Mouse (Mus musculus): Measurements from ENCODE around the gene P2rx1.

P2rx1 gene

GRCm38 (mm10) chr11:72989044-72989443 is 9.9 kb upstream of the P2rx1 start:
- no peak for DNase-seq

- no peak for DNase-seq
Observed at GRCm38 (mm10) chr11:72990688-72991087, 8.2 kb upstream of the P2rx1 start.

- no peak for DNase-seq
Observed at GRCm38 (mm10) chr11:72991961-72992360, 6.9 kb upstream of the P2rx1 start.

- no peak for DNase-seq
Observed at GRCm38 (mm10) chr11:72996346-72996745, 2.6 kb upstream of the P2rx1 start.

GRCm38 (mm10) chr11:72996781-72997180 is 2.1 kb upstream of the P2rx1 start:
- no peak for DNase-seq

- DNase-seq = no peak
Observed at GRCm38 (mm10) chr11:72997529-72998326, 1.2 kb upstream of the P2rx1 start.

- DNase-seq = peak; percentile 73 to 83
Observed at GRCm38 (mm10) chr11:73001029-73001428, 2.1 kb downstream of the P2rx1 start.

GRCm38 (mm10) chr11:73006377-73006776 is 7.5 kb downstream of the P2rx1 start:
- DNase-seq = peak; percentile 70 to 80

- DNase-seq = peak in 1 of 2 experiments; percentile 34
Observed at GRCm38 (mm10) chr11:73007113-73007512, 8.2 kb downstream of the P2rx1 start.

GRCm38 (mm10) chr11:73007698-73008481 is 9.0 kb downstream of the P2rx1 start:
- DNase-seq = peak; percentile 58 to 76

GRCm38 (mm10) chr11:73008826-73009225 is 9.9 kb downstream of the P2rx1 start:
- no peak for DNase-seq

GRCm38 (mm10) chr11:73009531-73010274 is 10.8 kb downstream of the P2rx1 start:
- DNase-seq = peak; percentile 83 to 87

- peak in 1 of 2 experiments; percentile 39 for DNase-seq
Observed at GRCm38 (mm10) chr11:73013981-73014380, 15.1 kb downstream of the P2rx1 start.

GRCm38 (mm10) chr11:73014831-73015344 is 16.0 kb downstream of the P2rx1 start:
- peak; percentile 79 to 85 for DNase-seq

- peak; percentile 80 to 85 for DNase-seq
Observed at GRCm38 (mm10) chr11:73015391-73016102, 16.6 kb downstream of the P2rx1 start.

GRCm38 (mm10) chr11:73016103-73016420 is 17.2 kb downstream of the P2rx1 start:
- DNase-seq = no peak

GRCm38 (mm10) chr11:73018471-73019146 is 19.7 kb downstream of the P2rx1 start, which contains the start of gene Camkk1:
Camkk1 (plus strand) TSS chr11:73019008.
- DNase-seq = peak; percentile 98 to 99

GRCm38 (mm10) chr11:73019147-73019795 is 20.4 kb downstream of the P2rx1 start:
- peak; percentile 67 to 78 for DNase-seq

GRCm38 (mm10) chr11:73020953-73021800 is 22.3 kb downstream of the P2rx1 start:
- DNase-seq = peak; percentile 26 to 27

GRCm38 (mm10) chr11:73023099-73023498 is 24.2 kb downstream of the P2rx1 start:
- DNase-seq = peak; percentile 80 to 84

Data from cerebellum, postnatal 25 days (tissue).